Mouse (Mus musculus) left cerebral cortex, postnatal 10 days (tissue): Measurements from ENCODE around the gene Egflam. TPM values are rescaled to one million over a fixed set of nuclear protein-coding genes. Genes with fewer than 3 reads are reported as not detected.

Source experiments
- DNase-seq, 2 experiments: peaks; one replicate each; pipeline ENCODE4 v3.0.0; 2021 to 2022; ENCODE audit warnings: low spot score in 2 of 2, mixed read lengths in 1 of 2; ENCODE audit errors: extremely low spot score in 1 of 2
- intact Hi-C: fragments of 180-260 bp; cut with DNase I; formaldehyde crosslinking; loops from one replicate; pipeline ENCODE4 v1.15.1; 2025
- total RNA-seq, 2 experiments: library from RNA; stranded (reverse); gene quantifications; 2 replicates each; pipeline ENCODE4 v1.2.3; 2021

Egflam gene
- total RNA-seq, 2 experiments from 2014 or later = 8.0 to 9.0 TPM

DNA sequence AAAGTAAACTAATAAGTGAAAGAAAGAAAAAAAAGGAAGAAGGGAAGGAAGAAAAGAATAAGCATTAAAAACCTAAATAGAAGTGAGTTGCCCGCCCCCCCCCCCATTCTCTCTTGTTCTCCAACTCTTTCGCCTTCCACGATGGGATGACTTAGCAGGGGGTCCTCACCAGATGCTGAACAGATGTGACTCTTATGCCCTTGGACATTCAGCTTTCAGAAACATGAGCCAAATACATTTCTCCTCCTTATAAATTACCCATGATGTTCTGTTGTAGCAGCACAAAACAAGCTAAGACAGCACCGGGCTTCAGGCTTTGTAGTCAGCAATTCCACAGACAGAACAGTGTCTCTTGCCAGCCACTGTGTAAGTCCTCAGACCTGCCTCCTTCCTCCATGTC is 89.5 kb downstream of the Egflam start:
- intact Hi-C loops = no loop called here
- DNase-seq = no peak

DNA sequence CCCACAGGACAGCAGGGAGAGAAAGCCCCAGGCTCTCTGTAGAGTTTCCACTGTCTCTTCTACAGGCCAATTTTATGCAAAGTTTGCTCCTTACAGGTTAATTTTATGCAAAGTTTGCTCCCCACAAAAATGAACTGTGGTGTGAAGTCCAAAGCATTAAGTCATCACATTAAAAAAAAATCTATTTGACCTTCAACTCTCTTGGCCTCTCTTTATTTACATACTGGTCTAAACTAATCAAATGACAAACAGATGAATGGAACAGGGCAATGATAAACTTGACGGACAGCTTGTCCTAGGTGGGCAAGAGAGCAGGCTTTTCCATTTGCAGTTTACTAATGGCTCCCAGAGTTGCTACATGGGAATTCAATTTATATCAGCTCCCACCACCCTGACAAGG is 98.3 kb downstream of the Egflam start:
- no peak for DNase-seq
- intact Hi-C loops = no loop called here

DNA sequence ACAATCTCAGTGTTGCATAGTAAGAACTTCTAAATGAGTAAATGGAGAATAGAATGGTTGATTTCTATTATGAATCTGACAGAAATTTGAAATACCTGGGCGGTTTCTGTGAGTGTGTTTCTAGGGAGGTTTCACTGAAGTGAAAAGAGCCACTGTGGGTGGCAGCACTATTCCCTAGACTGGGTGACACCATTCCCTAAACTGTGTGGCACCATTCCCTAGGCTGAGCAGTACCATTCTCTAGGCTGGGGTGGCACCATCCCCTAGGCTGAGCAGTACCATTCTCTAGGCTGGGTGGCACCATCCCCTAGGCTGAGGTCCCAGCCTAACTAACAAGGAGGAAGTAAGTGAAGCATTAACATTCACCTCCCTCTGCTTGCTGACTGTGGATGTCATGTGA is 103.0 kb downstream of the Egflam start:
- intact Hi-C loops = no loop called here
- DNase-seq = no peak

DNA sequence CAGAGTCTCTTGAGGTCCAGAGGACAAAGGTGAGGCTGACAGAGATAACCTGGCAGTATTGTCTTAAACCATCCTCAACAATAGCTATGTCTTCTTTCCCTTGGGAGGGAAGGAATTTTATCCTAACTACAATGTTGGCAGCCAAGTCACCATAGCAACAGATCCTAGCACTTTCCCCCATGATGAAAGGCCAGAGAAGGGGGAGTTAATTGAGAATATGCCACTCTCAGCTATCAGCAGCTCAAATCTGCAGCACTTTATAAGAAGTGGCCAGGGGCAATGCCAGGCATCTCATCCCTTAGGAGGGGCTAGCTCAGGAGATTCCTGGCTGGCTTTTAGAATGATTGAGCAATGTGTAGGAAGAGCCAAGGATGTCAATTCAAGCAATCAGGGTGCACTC is 105.3 kb downstream of the Egflam start:
- intact Hi-C loops = no loop called here
- no peak for DNase-seq

DNA sequence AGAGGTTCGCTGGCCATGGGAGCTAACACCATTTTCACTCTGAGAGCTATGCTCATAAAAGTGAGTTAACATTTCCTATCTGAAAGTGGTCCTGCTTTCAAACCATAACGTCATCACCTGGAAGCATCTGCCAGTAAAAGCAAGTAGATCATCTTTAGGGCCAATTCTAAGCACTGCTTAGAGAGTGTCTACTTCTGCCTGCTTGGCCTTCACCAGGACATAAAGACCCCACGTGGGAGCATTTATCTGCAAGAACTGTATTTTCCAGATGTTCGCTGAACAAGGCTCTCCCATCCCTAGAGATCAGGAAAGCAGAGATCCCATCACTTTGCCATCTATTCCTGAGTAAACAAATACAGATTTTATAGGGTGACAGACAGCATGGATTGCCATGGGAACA is 108.2 kb downstream of the Egflam start:
- intact Hi-C loops = no loop called here
- no peak for DNase-seq

DNA sequence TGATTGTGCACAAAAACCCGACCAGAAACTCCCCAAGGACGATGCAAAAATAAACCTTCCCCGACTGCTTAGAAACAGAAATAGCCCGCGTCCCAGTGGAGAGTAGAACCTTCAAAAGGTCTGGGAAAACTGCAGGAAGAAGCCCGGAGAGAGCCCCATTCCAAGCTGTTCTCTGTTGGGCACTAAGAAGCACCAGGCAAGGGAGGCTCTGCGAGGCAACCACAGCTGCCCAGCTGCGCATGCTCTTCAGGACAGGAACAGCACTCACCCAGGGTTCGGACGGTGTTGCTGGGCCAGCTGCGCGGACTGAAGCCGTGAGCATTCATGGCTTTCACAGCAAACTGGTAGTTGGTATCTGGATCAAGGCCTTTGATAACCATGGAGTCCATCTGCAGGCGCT is 108.7 kb downstream of the Egflam start:
- intact Hi-C loops = no loop called here

DNA sequence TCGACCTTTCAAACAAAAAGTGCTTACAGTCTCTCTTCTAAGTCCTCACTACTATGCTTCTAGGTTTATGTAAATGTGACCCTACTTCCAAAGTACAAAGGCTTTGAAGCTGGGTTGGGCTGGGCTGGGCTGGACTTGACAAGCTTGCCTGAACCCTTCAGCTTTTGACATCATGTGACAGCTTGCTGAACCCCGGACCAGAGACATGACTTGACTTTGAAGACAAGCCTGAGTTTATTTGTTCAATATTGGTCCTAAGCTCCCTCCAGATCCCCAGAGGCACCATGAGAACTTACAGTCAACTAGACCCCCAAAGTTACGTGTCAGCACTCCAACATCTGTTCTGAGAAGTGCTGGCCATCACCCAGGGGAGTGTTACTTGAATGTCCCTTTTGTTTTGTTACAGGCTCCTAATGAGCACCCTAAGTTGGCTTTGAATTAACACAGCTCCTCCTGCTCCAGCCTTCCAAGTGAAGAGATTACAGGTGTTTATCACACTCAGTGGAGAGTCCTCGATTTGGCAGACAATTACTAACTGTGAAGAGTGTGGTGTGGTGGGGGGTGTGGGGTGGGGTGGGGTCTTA is 109.3 kb downstream of the Egflam start:
- peak in 1 of 2 experiments; percentile 56 for DNase-seq

More for the DNA sequence above, 108.7 kb downstream of the Egflam start:
- peak in 1 of 2 experiments; percentile 67 for DNase-seq

DNA sequence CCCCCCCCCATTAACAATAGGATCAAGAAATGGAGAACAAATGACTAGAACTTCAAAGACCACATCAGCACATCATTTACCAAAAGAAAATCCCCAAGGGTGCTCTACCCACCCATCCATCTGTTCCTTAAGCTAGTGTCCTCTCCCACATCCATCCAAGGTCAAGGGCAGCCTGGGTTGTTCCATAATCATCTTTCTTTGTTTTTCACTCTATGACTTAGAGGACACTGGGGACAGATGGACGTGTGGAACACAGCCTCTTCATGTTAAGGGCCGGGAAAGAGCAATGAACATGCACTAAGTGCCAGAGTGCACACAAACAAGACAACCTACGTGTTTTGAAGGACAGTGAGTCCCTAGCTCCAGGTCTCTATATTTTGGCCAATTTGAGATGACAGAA is 110.3 kb downstream of the Egflam start:
- no peak for DNase-seq
- intact Hi-C loops = no loop called here

More for the DNA sequence above, 109.3 kb downstream of the Egflam start:
- intact Hi-C loops = no loop called here

DNA sequence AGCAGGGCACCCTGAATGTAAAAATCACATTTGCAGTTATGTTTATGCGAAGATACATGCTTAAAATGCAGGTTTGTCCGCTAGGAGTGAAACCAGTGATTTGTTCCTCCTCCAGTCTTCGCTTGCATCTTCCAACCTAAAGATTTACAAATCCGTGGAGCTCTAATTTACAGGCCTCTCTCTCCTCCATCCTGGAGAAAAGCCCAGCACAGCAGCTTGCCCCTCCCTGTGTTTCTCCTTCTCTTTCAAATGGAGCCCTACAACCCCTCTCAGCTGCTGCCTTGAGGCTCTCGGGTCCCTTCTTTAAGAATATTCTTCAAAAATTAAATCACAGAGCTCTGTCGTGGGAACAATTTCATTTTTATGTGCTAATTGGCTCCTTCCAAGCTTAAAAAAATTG is 116.6 kb downstream of the Egflam start:
- intact Hi-C loops = no loop called here
- peak in 1 of 2 experiments; percentile 3 for DNase-seq

DNA sequence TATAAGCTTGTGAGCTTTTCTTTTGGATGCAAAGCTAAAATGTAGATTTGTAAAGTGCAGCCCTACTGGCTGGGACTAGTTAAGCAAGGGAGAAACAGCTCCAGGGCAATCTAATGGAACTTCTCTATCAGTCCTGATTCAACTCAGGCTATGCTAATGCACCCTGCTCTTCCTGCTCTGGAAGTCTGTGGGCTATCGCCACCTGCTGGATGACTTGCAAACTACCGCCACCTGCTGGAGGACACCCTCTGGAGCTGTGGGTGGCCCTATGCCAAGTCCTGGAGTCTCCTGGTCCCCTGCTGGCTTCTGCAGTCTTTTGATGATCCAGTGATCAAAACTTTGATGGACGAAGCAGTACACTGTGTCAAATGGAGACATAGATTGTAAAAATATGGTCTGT is 134.4 kb downstream of the Egflam start:
- DNase-seq = peak; percentile 44 to 90
- intact Hi-C loops = no loop called here

DNA sequence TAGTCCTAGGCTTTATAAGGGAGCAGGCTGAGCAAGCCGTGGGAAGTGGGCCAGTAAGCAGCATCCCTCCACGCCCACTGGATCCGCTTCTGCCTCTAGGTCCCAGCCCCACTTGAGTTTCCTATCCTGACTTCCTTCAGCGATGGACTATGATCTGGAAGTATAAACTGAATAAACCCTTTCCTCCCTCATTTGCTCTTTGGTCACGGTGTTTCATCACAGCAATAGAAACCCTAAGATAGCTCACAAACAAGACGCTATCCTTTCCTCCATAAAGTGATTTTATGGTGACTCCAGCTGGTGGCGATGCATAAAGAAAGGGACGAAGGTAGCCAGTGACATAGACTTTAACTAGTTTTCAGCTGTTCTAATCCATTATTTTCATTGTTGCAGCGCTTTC is 134.9 kb downstream of the Egflam start:
- DNase-seq = no peak
- intact Hi-C loops = no loop called here

DNA sequence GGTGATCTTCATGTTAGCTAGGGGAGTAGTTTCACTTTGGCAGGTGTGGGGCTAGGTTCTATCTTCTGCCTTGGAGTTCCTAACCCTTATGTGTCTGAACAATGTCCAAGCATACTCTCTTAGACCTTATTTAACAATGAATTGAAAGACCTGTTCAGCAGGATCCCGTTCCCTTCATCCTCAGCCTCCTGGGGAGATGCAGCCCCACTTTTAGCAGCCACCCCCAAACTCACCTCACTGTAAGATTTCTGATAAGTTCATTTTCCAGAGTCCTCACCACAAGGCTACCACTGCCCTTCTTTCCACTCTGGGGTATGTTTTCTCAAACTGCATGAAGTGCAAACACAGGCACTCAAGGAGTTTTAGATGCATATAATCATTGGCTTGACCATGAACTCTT is 136.8 kb downstream of the Egflam start:
- DNase-seq = no peak
- intact Hi-C loops = no loop called here

DNA sequence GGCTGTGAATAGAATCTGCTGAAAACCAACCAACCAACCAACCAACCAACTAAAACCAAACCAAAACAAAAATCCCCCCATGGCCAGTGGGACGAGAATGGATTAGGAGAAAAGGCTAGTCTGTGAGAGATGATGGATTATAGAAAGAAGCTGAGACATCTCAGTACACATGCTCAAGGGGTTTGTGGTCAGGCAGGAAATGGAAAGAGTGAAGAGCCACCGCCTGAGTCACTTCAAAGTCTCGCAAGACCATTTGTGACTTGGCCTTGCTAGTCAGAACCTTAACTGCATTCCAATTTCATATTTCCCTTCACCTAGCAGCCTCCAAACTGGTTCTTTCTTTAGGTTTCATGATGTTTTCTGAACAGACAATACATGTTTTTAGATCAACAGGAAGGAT is 141.6 kb downstream of the Egflam start:
- intact Hi-C loops = no loop called here
- no peak for DNase-seq

DNA sequence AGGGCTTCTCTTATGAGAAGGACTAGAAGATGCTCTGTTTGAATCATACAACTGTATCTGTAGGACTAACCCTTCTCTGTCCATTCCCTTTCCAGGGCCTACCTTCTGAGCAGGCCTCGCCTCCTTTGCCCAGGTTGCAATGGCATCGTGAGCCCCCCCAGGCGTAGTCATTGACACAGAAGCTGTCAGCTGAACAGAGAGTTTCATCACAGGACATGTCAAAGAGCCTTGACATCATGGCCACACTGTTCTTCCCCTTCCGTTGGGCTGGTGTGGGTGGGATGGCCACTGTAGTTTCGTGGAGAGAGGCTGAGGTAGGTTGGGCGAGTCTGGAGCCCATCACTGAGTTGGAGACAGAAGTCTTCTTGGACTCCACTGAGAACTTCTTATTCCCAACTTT is 144.9 kb downstream of the Egflam start:
- intact Hi-C loops = no loop called here
- no peak for DNase-seq

DNA sequence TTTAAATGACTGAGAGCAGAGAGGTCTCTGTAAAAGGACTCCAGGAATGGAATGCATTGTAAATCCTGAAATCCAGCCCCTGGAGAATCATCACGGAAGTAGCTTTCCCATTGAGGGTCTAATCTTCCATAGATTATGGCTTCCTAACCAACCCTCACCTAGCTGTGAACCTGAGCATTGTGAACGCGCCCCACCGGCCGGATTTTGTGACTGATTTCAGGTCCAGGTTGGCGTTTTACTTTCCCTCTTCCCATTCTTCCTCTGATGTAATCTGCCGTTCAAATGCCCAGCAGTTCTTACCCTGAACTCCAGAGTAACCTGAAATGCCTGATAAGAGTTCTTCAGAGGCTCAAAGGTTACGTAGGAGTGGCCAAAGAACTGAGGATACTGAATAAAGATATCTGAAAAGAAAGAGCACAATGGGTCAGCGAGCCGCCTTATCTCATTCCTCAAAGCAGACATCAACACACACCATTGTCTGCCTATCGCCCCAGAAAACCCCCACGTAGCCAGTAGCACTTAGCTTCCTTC is 146.0 kb downstream of the Egflam start:
- intact Hi-C loops = no loop called here
- DNase-seq = no peak

DNA sequence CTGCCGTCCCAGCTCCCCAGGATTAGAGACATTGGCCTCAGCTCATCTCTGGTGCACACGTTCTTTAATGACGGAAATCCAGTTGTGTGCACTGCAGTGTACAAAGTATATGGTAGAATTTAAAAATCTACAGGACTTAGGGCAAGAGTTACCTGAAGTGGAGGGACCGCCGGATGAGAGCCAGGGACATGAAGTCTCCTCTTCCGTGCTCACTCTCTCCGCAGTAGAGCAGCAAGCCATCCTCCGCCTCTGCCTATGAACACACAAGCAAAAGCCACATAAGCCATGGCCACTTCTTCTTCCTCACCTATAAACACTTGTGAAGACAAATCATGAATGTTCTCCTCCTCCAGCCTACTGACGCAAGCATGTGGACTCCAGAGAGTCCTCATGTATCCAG is 147.2 kb downstream of the Egflam start:
- intact Hi-C loops = no loop called here
- DNase-seq = no peak

DNA sequence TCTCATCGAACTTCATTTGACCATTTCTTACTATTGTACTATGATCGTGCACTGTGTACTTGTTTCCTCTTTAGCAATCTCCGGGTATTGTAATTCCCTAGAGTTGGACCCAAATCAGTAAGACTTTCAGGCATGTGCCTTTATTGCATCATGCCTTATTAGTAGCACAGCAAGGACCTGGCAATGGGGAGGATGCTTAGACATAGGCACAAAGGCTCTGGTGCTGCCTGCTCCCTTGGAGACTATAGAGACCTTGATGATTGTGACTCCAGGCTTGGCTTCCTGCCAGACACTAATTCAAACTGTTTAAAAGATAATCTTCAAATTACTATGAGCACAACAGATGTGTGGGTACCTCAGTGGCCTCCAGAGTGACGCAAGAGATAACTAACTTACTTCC is 149.0 kb downstream of the Egflam start:
- intact Hi-C loops = no loop called here
- DNase-seq = no peak

DNA sequence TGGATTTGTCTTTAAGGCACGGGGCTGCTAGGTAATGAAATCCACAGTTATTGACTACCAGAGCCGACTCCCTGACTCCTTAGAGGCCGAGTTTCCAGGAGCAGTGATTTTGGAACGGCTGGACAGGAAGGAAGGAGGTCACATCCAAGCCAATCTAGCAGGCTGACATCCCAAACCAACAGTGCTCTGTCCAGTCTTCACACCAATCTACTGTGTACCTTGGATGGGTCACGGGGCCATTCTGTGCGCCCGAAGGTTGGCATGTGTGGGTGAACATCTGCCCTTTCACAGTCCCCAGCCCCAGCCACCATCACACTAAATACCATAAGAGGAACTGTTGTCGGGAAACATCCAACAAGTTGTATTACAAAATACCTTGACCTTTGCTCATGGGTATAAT is 150.9 kb downstream of the Egflam start:
- intact Hi-C loops = no loop called here
- DNase-seq = no peak

DNA sequence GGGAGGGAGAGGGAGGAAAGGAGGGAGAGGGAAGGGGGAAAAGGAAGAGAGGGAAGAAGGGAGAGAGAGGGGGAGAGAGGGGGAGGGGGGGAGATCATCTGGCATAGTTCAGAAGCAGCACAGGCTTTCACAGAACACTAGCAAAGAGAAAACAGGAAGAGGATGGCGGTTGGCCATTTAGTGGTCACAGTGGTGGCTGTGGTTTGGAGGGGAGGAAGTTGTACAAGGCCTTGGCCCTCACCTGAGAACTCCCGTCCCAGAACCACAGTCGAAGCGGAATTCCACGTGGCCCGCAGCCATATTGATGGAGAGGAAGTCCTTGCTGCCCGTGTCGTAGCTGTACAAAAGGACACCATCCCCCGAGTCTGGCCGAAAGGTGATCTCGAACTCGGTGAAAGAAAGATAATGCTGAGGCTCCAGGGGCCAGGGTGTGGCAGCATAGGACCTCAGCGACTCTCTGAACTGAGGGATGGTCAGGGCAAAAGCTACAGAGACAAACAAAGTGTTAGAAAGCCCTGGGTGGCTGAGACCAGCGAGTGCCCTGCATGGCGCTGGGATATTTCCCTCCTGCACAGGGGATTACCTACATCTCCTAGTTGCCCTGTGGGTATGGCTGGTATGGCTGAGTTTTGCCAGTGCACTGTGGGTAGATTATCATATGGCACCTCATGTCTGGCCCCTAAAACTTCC is 155.9 kb downstream of the Egflam start:
- intact Hi-C loops = no loop called here
- no peak for DNase-seq

DNA sequence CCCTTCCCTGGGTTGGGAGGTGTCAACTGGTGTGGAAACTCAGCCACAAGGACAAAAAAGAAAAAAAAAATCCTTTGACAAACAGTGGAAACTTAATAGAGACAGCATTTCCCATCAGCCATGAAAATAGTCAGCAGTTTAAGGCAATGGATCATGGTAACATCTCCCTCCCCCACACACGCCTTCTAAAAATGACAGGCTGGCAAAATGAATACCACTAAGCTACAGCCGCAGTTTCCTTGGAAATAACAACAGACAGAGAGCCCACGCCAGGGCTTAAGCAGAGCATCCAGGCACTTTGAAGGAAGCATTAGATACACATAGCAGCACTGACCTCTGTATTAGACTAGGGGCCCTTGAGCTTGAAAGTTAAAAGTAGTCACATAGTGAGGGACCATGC is 157.2 kb downstream of the Egflam start:
- DNase-seq = peak in 1 of 2 experiments; percentile 16
- intact Hi-C loops = no loop called here

DNA sequence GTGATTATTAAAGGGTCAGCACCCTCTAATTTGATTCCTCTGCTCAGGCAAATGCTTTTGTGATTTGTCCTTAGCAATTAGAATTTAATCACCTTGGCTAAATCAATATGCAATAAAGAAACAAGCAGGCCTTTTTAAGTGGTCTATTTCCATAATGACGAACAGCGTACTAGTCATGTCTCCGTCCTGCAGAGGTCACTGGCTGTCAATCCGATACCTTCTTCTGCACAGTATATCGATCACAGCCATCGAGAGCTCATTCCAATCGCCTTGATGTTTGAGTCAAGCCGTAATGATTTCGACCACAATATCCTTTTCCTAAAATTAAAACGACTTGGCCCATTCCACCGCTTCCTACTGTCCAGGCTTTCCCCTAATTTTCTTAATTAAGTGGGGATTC is 158.3 kb downstream of the Egflam start:
- no peak for DNase-seq
- intact Hi-C loops = no loop called here
